Mouse (Mus musculus): ENCODE data around the gene Snx9. TPM values are rescaled to one million over a fixed set of nuclear protein-coding genes. Genes with fewer than 3 reads are reported as not detected.

Snx9 gene
- polyA plus RNA-seq, 1 experiment from 2014 or later, result 34.0 TPM

GRCm38 (mm10) chr17:5799396-5800021, 41.6 kb upstream of the Snx9 start:
- Histone ChIP-seq H3K9ac (replicated peaks; ENCODE audit: low read length) (no peak overlapping the region; the same call in 1 of the 2 replicates), H3K4me3 (ENCODE audit: low read length) (no peak overlapping the region), H3K27ac (ENCODE audit: low read length) (no peak overlapping the region), H3K9me3 (ENCODE audit: low read length) (no peaks in the 10 kb centered on the region), H3K27me3 (ENCODE audit: insufficient read depth, low read length) (no peaks in the 10 kb centered on the region), H3K36me3 (ENCODE audit: insufficient read depth, low read length) (no peaks in the 10 kb centered on the region), H3K4me2 (replicated peaks; ENCODE audit: low read depth, low read length) (no peak overlapping the region), H3K4me1 (ENCODE audit: insufficient read depth, low read length) (peaks cover 32% of the 10 kb centered on the region)
- ATAC-seq (ENCODE audit: low FRiP score, low TSS enrichment), result no peak
- WGBS, result 75% methylated on average over 17 of the region's 17 CpGs

DNA sequence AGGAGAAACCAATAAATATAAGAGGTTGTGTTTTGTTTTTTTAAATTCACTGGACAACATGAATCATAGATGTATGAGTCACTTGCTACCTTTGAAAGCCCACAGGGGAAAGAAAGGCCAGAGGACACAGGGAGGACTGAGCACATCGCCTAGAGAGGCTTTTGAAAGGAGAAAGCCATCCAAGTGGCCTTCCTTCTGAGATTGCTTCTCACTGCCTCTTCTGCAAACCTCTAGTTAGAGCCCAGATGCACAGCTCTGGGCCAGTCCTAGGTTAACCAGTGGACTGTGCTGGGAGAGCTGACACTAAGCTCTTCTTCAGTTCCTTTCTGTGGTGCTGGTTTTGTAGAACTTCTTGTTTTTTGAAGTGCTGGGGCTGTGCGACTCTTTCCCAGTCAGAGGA, 40.9 kb upstream of the Snx9 start:
- 74% methylated on average over 2 of the region's 2 CpGs for WGBS

GRCm38 (mm10) chr17:5800824-5801560, 40.1 kb upstream of the Snx9 start:
- Histone ChIP-seq H3K4me2 (replicated peaks; ENCODE audit: low read depth, low read length) (no peak overlapping the region), H3K9me3 (ENCODE audit: low read length) (no peaks in the 10 kb centered on the region), H3K4me1 (ENCODE audit: insufficient read depth, low read length) (peaks cover 25% of the 10 kb centered on the region), H3K9ac (replicated peaks; ENCODE audit: low read length) (no peak overlapping the region), H3K27ac (ENCODE audit: low read length) (no peak overlapping the region), H3K36me3 (ENCODE audit: insufficient read depth, low read length) (no peaks in the 10 kb centered on the region), H3K4me3 (ENCODE audit: low read length) (no peak overlapping the region), H3K27me3 (ENCODE audit: insufficient read depth, low read length) (no peaks in the 10 kb centered on the region)
- ATAC-seq (ENCODE audit: low FRiP score, low TSS enrichment), result no peak
- WGBS, result 83% methylated on average over 7 of the region's 7 CpGs

More for the DNA sequence above, 40.9 kb upstream of the Snx9 start:
- Histone ChIP-seq H3K9me3 (ENCODE audit: low read length) (no peaks in the 10 kb centered on the region), H3K4me1 (ENCODE audit: insufficient read depth, low read length) (peaks cover 29% of the 10 kb centered on the region), H3K27me3 (ENCODE audit: insufficient read depth, low read length) (no peaks in the 10 kb centered on the region), H3K4me2 (replicated peaks; ENCODE audit: low read depth, low read length) (no peak overlapping the region), H3K9ac (replicated peaks; ENCODE audit: low read length) (no peak overlapping the region), H3K36me3 (ENCODE audit: insufficient read depth, low read length) (no peaks in the 10 kb centered on the region), H3K27ac (ENCODE audit: low read length) (no peak overlapping the region), H3K4me3 (ENCODE audit: low read length) (no peak overlapping the region)
- ATAC-seq (ENCODE audit: low FRiP score, low TSS enrichment), result no peak

- ATAC-seq (ENCODE audit: low FRiP score, low TSS enrichment), result no peak
- H3K4me2 ChIP-seq (replicated peaks; ENCODE audit: low read depth, low read length), result no peak overlapping the region
These were observed 39.1 kb upstream of the Snx9 start for GRCm38 (mm10) chr17:5801761-5802655.

DNA sequence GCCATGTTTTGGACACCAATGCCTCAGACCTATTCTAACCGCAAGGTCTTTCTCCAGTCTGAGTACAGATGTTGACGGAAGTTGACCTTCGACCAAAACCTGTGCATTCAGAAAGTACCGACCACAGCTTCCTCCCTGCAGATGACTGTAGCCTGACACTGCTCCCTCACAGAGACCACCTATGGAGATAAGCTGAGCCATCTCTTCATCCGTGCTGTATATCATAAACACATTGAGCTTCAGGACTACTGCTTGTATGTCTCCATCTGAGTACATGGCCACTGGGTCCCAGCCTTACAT, 38.5 kb upstream of the Snx9 start:
- no peak for ATAC-seq (ENCODE audit: low FRiP score, low TSS enrichment)
- Histone ChIP-seq H3K9me3 (ENCODE audit: low read length) (no peaks in the 10 kb centered on the region), H3K36me3 (ENCODE audit: insufficient read depth, low read length) (no peaks in the 10 kb centered on the region), H3K27ac (ENCODE audit: low read length) (no peak overlapping the region), H3K4me1 (ENCODE audit: insufficient read depth, low read length) (peaks cover 18% of the 10 kb centered on the region), H3K4me3 (ENCODE audit: low read length) (no peak overlapping the region), H3K9ac (replicated peaks; ENCODE audit: low read length) (no peak overlapping the region), H3K4me2 (replicated peaks; ENCODE audit: low read depth, low read length) (no peak overlapping the region), H3K27me3 (ENCODE audit: insufficient read depth, low read length) (no peaks in the 10 kb centered on the region)
- WGBS, result 81% methylated on average over 5 of the region's 5 CpGs

More at GRCm38 (mm10) chr17:5801761-5802655, 39.1 kb upstream of the Snx9 start:
- Histone ChIP-seq H3K4me1 (ENCODE audit: insufficient read depth, low read length) (peaks cover 20% of the 10 kb centered on the region), H3K36me3 (ENCODE audit: insufficient read depth, low read length) (no peaks in the 10 kb centered on the region), H3K9ac (replicated peaks; ENCODE audit: low read length) (no peak overlapping the region), H3K27me3 (ENCODE audit: insufficient read depth, low read length) (no peaks in the 10 kb centered on the region), H3K27ac (ENCODE audit: low read length) (no peak overlapping the region), H3K4me3 (ENCODE audit: low read length) (no peak overlapping the region), H3K9me3 (ENCODE audit: low read length) (no peaks in the 10 kb centered on the region)
- 56% methylated on average over 17 of the region's 17 CpGs for WGBS

DNA sequence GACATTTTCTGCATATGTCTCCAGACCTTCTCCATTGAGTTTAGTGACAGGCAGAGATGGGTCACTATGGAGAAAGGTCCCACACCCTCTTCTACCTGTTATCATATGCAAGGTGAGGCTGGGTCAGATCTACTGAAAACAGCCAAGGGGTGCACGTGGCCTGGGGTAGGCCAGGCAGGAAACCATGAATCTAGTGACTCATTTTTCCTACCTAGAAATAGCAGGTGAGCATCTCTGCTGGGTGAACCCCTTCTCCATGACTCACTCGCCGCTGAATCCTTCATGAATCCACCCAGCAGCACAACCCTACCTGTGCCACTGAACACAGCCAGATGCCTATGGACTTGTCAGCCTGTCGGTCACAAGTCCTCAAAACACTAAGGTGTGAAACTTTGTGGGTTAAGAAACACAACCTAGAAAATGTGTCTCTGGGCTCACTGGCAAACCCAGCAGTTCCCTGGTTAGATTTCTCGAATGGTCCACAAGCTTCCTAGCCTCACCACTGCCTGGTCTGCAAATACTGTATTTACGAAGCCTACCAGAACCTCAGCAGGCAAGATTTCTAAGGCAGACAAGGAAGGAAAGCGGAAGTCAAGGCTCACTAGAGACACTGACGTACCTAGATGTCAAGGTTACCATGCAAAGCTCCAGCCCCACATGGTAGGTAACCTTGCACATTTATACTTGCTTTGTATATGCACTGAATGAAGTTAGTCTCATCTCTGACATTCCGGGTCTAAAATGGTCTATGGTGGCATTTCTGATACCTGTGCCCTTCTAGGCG, 37.7 kb upstream of the Snx9 start:
- 89% methylated on average over 10 of the region's 10 CpGs for WGBS
- Histone ChIP-seq H3K4me1 (ENCODE audit: insufficient read depth, low read length) (peaks cover 13% of the 10 kb centered on the region), H3K4me2 (replicated peaks; ENCODE audit: low read depth, low read length) (no peak overlapping the region), H3K27me3 (ENCODE audit: insufficient read depth, low read length) (no peaks in the 10 kb centered on the region), H3K9me3 (ENCODE audit: low read length) (no peaks in the 10 kb centered on the region), H3K9ac (replicated peaks; ENCODE audit: low read length) (no peak overlapping the region), H3K4me3 (ENCODE audit: low read length) (no peak overlapping the region), H3K36me3 (ENCODE audit: insufficient read depth, low read length) (no peaks in the 10 kb centered on the region), H3K27ac (ENCODE audit: low read length) (no peak overlapping the region)
- ATAC-seq (ENCODE audit: low FRiP score, low TSS enrichment), result no peak

DNA sequence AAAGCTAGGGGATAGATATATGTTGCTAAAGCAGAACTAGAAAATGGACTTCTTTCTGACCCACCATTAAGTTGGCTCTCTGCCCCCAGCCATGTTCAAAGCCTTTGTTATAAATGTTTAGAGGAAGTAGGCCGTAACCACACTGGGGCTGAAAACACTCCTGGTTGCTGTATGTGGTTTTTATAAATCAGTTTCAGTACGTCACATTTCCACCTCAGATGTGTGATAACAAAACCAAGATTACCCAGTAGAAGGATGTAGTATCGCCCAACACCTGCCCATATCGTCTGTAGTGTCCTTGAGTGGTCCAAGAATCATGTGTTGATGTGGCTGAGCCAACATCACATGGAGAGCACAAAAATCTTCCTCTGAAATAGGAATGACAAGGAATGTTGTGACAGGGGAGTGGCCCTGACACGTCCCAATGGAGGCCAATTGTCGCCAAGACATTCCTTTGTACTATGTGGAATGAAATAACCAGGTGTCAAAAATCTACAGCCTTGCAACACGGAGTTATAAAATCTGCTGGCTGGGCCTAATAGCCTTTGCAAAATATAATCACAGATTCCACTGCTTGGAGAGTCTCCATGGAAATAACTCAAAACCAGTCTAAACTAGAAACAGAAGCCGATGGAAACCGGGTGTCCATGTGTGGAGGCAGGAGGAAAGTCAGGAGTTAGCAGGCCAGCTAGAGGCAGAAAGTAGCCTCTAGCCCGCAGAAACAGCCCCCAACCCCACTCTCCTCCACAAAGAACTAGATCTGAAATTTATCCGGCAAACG, 36.6 kb upstream of the Snx9 start:
- H3K36me3 ChIP-seq (ENCODE audit: insufficient read depth, low read length), result no peaks in the 10 kb centered on the region
- H3K9ac ChIP-seq (replicated peaks; ENCODE audit: low read length), result no peak overlapping the region
- H3K4me1 ChIP-seq (ENCODE audit: insufficient read depth, low read length), result peaks cover 9% of the 10 kb centered on the region; the same call in 1 of the 2 replicates
- 70% methylated on average over 12 of the region's 12 CpGs for WGBS
- H3K4me3 ChIP-seq (ENCODE audit: low read length), result no peak overlapping the region
- ATAC-seq (ENCODE audit: low FRiP score, low TSS enrichment), result no peak
- H3K27ac ChIP-seq (ENCODE audit: low read length), result no peak overlapping the region
- no peak overlapping the region for H3K4me2 ChIP-seq (replicated peaks; ENCODE audit: low read depth, low read length)
- no peaks in the 10 kb centered on the region for H3K27me3 ChIP-seq (ENCODE audit: insufficient read depth, low read length)
- no peaks in the 10 kb centered on the region for H3K9me3 ChIP-seq (ENCODE audit: low read length)

GRCm38 (mm10) chr17:5805151-5805834, 35.8 kb upstream of the Snx9 start:
- 69% methylated on average over 7 of the region's 7 CpGs for WGBS

More at GRCm38 (mm10) chr17:5805151-5805834, 35.8 kb upstream of the Snx9 start:
- H3K9me3 ChIP-seq (ENCODE audit: low read length), result no peaks in the 10 kb centered on the region
- no peak overlapping the region for H3K27ac ChIP-seq (ENCODE audit: low read length)
- H3K27me3 ChIP-seq (ENCODE audit: insufficient read depth, low read length), result no peaks in the 10 kb centered on the region
- no peak for ATAC-seq (ENCODE audit: low FRiP score, low TSS enrichment)
- H3K4me3 ChIP-seq (ENCODE audit: low read length), result no peak overlapping the region
- H3K4me2 ChIP-seq (replicated peaks; ENCODE audit: low read depth, low read length), result no peak overlapping the region
- H3K4me1 ChIP-seq (ENCODE audit: insufficient read depth, low read length), result peaks cover 9% of the 10 kb centered on the region; the same call in 1 of the 2 replicates
- H3K36me3 ChIP-seq (ENCODE audit: insufficient read depth, low read length), result no peaks in the 10 kb centered on the region
- H3K9ac ChIP-seq (replicated peaks; ENCODE audit: low read length), result no peak overlapping the region

Data from kidney, embryonic 16.5 days (tissue).